Mouse (Mus musculus): ENCODE measurements around the gene Mrpl9. TPM values are rescaled to one million over a fixed set of nuclear protein-coding genes. Genes with fewer than 3 reads are reported as not detected.

Mrpl9 gene
- polyA plus RNA-seq, 1 experiment, result 47.5 TPM

GRCm38 (mm10) chr3:94497162-94497561 is 54.0 kb downstream of the Mrpl9 start:
- no peak overlapping the region for H3K27ac ChIP-seq (ENCODE audit: control insufficient read depth, insufficient read depth, low read length)
- H3K27me3 ChIP-seq (ENCODE audit: control insufficient read depth, insufficient read depth, low read length), result no peaks in the 10 kb centered on the region
- H3K4me1 ChIP-seq (replicated peaks; ENCODE audit: control insufficient read depth, insufficient read depth, low read length), result no peaks in the 10 kb centered on the region
- no peak overlapping the region for H3K4me3 ChIP-seq (ENCODE audit: control insufficient read depth, insufficient read depth, low read length)
- DNase-seq, result no peak
- TF ChIP-seq CTCF (IDR thresholded peaks at IDR 0.05; ENCODE audit: borderline replicate concordance, control insufficient read depth, extremely low read depth, insufficient read depth, low read length, poor library complexity) (no peak), POLR2A (IDR thresholded peaks at IDR 0.05; ENCODE audit: control insufficient read depth, extremely low read depth, insufficient read depth, low read length, poor library complexity) (no peak)
- H3K36me3 ChIP-seq (ENCODE audit: control insufficient read depth, insufficient read depth, low read length), result 0 out of 2 replicates have a peak, but pooled peaks cover 5% of the 10 kb centered on the region
- 92% methylated on average over 4 of the region's 4 CpGs for WGBS

Other genes with a start within 250 kb of the Mrpl9 start
- not detected in 2 replicates for gene Gm5286, start 246.6 kb upstream of the Mrpl9 start, polyA plus RNA-seq (2012; rRNA removed)
- not detected in 2 replicates for gene Gm4778, start 179.3 kb upstream of the Mrpl9 start, polyA plus RNA-seq (2012; rRNA removed)
- 1.8 and 2.3 TPM in 2 replicates for gene Them4, start 133.2 kb upstream of the Mrpl9 start, polyA plus RNA-seq (2012; rRNA removed)
- gene Them5, start 101.2 kb upstream of the Mrpl9 start, polyA plus RNA-seq (2012; rRNA removed), result 0.27 and 0.35 TPM in 2 replicates
- 0.39 and 0.55 TPM in 2 replicates for gene C2cd4d, start 80.9 kb upstream of the Mrpl9 start, polyA plus RNA-seq (2012; rRNA removed)
- gene Rorc, start 70.5 kb upstream of the Mrpl9 start, polyA plus RNA-seq (2012; rRNA removed), result 296 and 308 TPM in 2 replicates
- 6.0 and 6.1 TPM in 2 replicates for gene Lingo4, start 44.8 kb upstream of the Mrpl9 start, polyA plus RNA-seq (2012; rRNA removed)
- gene Tdrkh, start 30.0 kb upstream of the Mrpl9 start, polyA plus RNA-seq (2012; rRNA removed), result 2.6 and 4.1 TPM in 2 replicates
- 0.43 and 0.71 TPM in 2 replicates for gene Oaz3, start 597 bp downstream of the Mrpl9 start, polyA plus RNA-seq (2012; rRNA removed)
- gene Celf3, start 35.0 kb downstream of the Mrpl9 start, polyA plus RNA-seq (2012; rRNA removed), result 3.0 and 3.3 TPM in 2 replicates
- 0.50 TPM in 1 of 2 replicates, not detected in the other for gene Riiad1, start 37.0 kb downstream of the Mrpl9 start, polyA plus RNA-seq (2012; rRNA removed)
- gene Snx27, start 139.4 kb downstream of the Mrpl9 start, polyA plus RNA-seq (2012; rRNA removed), result 13.9 and 15.5 TPM in 2 replicates
- gene Gm10972, start 199.8 kb downstream of the Mrpl9 start, polyA plus RNA-seq (2012; rRNA removed), result not detected in 2 replicates
- 6.4 and 10.1 TPM in 2 replicates for gene Tuft1, start 215.6 kb downstream of the Mrpl9 start, polyA plus RNA-seq (2012; rRNA removed)

Data from thymus, adult 2 months (tissue).